Mouse (Mus musculus) forebrain, embryonic 12.5 days (tissue): ENCODE measurements around the gene Llgl2. TPM values are rescaled to one million over a fixed set of nuclear protein-coding genes. Genes with fewer than 3 reads are reported as not detected.

Source experiments
- ATAC-seq: fragments of 200-750 bp; cut with Nextera tagmentation; 2 replicates; pipeline ENCODE4 v1.8.0; 2017; ENCODE audit warnings: moderate TSS enrichment; ENCODE audit not compliant: low FRiP score
- H3K27ac ChIP-seq: fragments of 300-500 bp; sonication (generic); 2 replicates; pipeline ENCODE4 v1.5.1; 2016; ENCODE audit warnings: mild to moderate bottlenecking
- H3K27me3 ChIP-seq: fragments of 300-500 bp; sonication (generic); 2 replicates; pipeline ENCODE4 v1.6.1; 2016; ENCODE audit warnings: mild to moderate bottlenecking
- H3K36me3 ChIP-seq: fragments of 300-500 bp; sonication (generic); replicated peaks from 2 replicates; pipeline ENCODE4 v1.6.1; 2016; ENCODE audit warnings: mild to moderate bottlenecking
- H3K4me1 ChIP-seq: fragments of 300-500 bp; sonication (generic); 2 replicates; pipeline ENCODE4 v1.6.1; 2016
- H3K4me2 ChIP-seq: fragments of 300-500 bp; sonication (generic); 2 replicates; pipeline ENCODE4 v1.6.1; 2016; ENCODE audit warnings: mild to moderate bottlenecking, moderate library complexity
- H3K4me3 ChIP-seq: fragments of 300-500 bp; sonication (generic); replicated peaks from 2 replicates; pipeline ENCODE4 v1.5.1; 2016; ENCODE audit warnings: mild to moderate bottlenecking
- H3K9ac ChIP-seq: fragments of 300-500 bp; sonication (generic); 2 replicates; pipeline ENCODE4 v1.6.1; 2016; ENCODE audit warnings: mild to moderate bottlenecking
- H3K9me3 ChIP-seq: fragments of 300-500 bp; sonication (generic); 2 replicates; pipeline ENCODE4 v1.6.1; 2016
- WGBS: fragments of 180-500 bp; shearing (Covaris S2); methylation state at CpG from one replicate; pipeline ENCODE4 v1.1.7; 2016; 5-methylcytosine and 5-hydroxymethylcytosine counted together
- polyA plus RNA-seq: library from polyadenylated mRNA; unstranded; fragments of >200 nt; fragmentation: Nextera tagmentation; extraction: Ambion mirVana; gene quantifications from 2 replicates; pipeline ENCODE4 v1.2.1, GENCODE M21; 2016

Llgl2 gene
- polyA plus RNA-seq, 1 experiment from 2014 or later, result 2.4 TPM

- H3K9ac ChIP-seq, result no peak overlapping the region
- no peak overlapping the region for H3K4me3 ChIP-seq
- peaks cover 99% of the 10 kb centered on the region for H3K27me3 ChIP-seq
- no peak overlapping the region for H3K27ac ChIP-seq
- no peaks in the 10 kb centered on the region for H3K9me3 ChIP-seq
- H3K4me1 ChIP-seq, result peaks cover 21% of the 10 kb centered on the region
- WGBS, result 81% methylated on average over 6 of the region's 6 CpGs
- peaks cover 3% of the 10 kb centered on the region for H3K36me3 ChIP-seq
- ATAC-seq, result no peak
- H3K4me2 ChIP-seq, result no peak overlapping the region
Observed at GRCm38 (mm10) chr11:115827624-115828023, 3.8 kb downstream of the Llgl2 start.

DNA sequence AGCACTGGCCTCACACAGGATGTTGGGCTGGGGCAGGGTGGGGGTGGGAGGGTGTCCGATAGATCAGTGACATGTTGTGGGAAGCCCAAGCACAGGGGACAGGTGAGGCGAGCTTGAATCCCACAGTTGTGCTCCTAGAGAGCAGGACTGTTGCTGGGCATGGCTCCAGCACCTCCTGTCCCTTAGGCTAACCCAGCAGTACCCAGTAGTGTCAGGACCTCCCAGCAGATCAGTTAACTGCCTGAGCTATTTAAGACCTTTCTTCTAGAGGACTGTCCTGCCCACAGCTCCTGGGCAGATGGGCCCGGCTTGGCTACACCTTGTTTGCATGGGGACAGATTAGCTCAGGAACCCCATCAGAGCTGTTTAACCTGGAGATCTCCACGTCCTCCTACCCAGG is 5.2 kb downstream of the Llgl2 start:
- Histone ChIP-seq H3K36me3 (no peaks in the 10 kb centered on the region), H3K27me3 (peaks cover 90% of the 10 kb centered on the region), H3K9ac (no peak overlapping the region), H3K4me3 (no peak overlapping the region), H3K4me1 (peaks cover 20% of the 10 kb centered on the region), H3K9me3 (no peaks in the 10 kb centered on the region), H3K27ac (no peak overlapping the region), H3K4me2 (no peak overlapping the region)
- 70% methylated on average over 4 of the region's 4 CpGs for WGBS
- ATAC-seq, result no peak

GRCm38 (mm10) chr11:115830550-115831325 is 6.9 kb downstream of the Llgl2 start:
- Histone ChIP-seq H3K27me3 (peaks cover 73% of the 10 kb centered on the region), H3K4me2 (no peak overlapping the region), H3K27ac (no peak overlapping the region)

GRCm38 (mm10) chr11:115831518-115831917 is 7.7 kb downstream of the Llgl2 start:
- ATAC-seq, result no peak
- Histone ChIP-seq H3K4me2 (no peak overlapping the region), H3K27ac (no peak overlapping the region), H3K27me3 (peaks cover 69% of the 10 kb centered on the region), H3K9me3 (no peaks in the 10 kb centered on the region), H3K4me1 (peaks cover 16% of the 10 kb centered on the region), H3K4me3 (no peak overlapping the region), H3K36me3 (no peaks in the 10 kb centered on the region), H3K9ac (no peak overlapping the region)
- 56% methylated on average over 3 of the region's 3 CpGs for WGBS

More at GRCm38 (mm10) chr11:115830550-115831325, 6.9 kb downstream of the Llgl2 start:
- Histone ChIP-seq H3K36me3 (no peaks in the 10 kb centered on the region), H3K4me3 (no peak overlapping the region), H3K9ac (no peak overlapping the region), H3K4me1 (peaks cover 16% of the 10 kb centered on the region), H3K9me3 (no peaks in the 10 kb centered on the region)
- 21% methylated on average over 25 of the region's 25 CpGs for WGBS
- ATAC-seq, result no peak

GRCm38 (mm10) chr11:115832064-115832463 is 8.2 kb downstream of the Llgl2 start:
- H3K27ac ChIP-seq, result no peak overlapping the region
- peaks cover 63% of the 10 kb centered on the region for H3K27me3 ChIP-seq
- ATAC-seq, result no peak
- no peak overlapping the region for H3K4me2 ChIP-seq
- H3K36me3 ChIP-seq, result no peaks in the 10 kb centered on the region
- 66% methylated on average over 6 of the region's 6 CpGs for WGBS
- H3K9me3 ChIP-seq, result no peaks in the 10 kb centered on the region
- H3K4me1 ChIP-seq, result peaks cover 16% of the 10 kb centered on the region
- no peak overlapping the region for H3K9ac ChIP-seq
- no peak overlapping the region for H3K4me3 ChIP-seq

DNA sequence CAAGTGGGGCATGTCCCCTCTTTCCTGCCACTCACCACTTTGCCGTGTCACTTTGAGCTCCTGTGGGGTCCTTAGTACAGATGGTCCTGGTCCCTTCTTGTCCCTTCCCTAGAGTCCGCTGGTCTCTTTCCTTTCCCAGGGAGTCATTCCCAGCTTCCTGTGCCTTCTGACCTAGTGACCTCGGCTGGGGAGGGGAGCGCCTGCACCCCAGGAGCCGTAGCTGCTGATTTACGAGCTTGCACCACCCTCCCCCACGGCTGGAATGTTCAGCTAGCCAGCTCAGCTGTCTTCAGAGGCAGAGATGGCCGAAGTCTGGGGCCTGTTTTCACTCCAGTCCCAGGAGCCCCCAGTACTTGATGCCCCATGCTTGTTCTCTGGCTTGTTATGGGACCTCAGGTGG is 8.7 kb downstream of the Llgl2 start:
- no peak overlapping the region for H3K27ac ChIP-seq
- no peaks in the 10 kb centered on the region for H3K36me3 ChIP-seq
- WGBS, result 24% methylated on average over 8 of the region's 8 CpGs
- no peak overlapping the region for H3K4me2 ChIP-seq
- ATAC-seq, result no peak
- H3K4me1 ChIP-seq, result peaks cover 16% of the 10 kb centered on the region
- no peak overlapping the region for H3K4me3 ChIP-seq
- H3K27me3 ChIP-seq, result peaks cover 59% of the 10 kb centered on the region
- no peak overlapping the region for H3K9ac ChIP-seq
- H3K9me3 ChIP-seq, result no peaks in the 10 kb centered on the region

GRCm38 (mm10) chr11:115833021-115833513 is 9.2 kb downstream of the Llgl2 start:
- no peak overlapping the region for H3K4me2 ChIP-seq
- H3K9ac ChIP-seq, result no peak overlapping the region
- peaks cover 53% of the 10 kb centered on the region for H3K27me3 ChIP-seq
- no peaks in the 10 kb centered on the region for H3K9me3 ChIP-seq
- no peaks in the 10 kb centered on the region for H3K36me3 ChIP-seq
- no peak overlapping the region for H3K4me3 ChIP-seq
- 25% methylated on average over 8 of the region's 8 CpGs for WGBS
- no peak for ATAC-seq
- H3K4me1 ChIP-seq, result peaks cover 16% of the 10 kb centered on the region
- H3K27ac ChIP-seq, result no peak overlapping the region

DNA sequence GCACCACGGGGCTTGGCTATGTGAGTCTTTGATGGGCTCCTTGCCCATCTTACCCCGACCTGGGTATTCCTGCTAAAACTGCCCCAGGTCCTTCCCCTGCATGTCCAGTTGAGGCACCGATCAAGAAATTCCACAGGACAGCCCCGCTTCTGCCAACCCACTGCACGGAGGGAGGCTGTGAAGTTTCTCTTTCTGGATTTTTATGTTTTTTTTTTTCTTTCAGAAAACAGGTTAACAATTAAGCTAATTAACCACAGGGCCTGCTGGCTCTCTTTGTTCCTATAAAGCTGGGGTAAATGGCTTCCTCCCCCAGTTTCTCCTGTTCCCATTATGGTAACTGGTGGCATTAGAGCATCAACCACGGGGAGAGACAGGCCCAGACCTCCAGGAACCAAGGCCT is 10.2 kb downstream of the Llgl2 start:
- Histone ChIP-seq H3K4me1 (peaks cover 16% of the 10 kb centered on the region), H3K4me2 (no peak overlapping the region), H3K27me3 (peaks cover 43% of the 10 kb centered on the region), H3K27ac (no peak overlapping the region), H3K9ac (0 out of 2 replicates have a peak overlapping the region, but pooled peaks have one; percentile 21), H3K4me3 (no peak overlapping the region), H3K9me3 (no peaks in the 10 kb centered on the region), H3K36me3 (no peaks in the 10 kb centered on the region)
- 51% methylated on average over 6 of the region's 6 CpGs for WGBS
- ATAC-seq, result no peak

- ATAC-seq, result no peak
- Histone ChIP-seq H3K4me2 (no peak overlapping the region), H3K27me3 (peaks cover 16% of the 10 kb centered on the region), H3K9ac (no peak overlapping the region), H3K9me3 (no peaks in the 10 kb centered on the region), H3K27ac (no peak overlapping the region), H3K4me3 (no peak overlapping the region), H3K36me3 (no peaks in the 10 kb centered on the region), H3K4me1 (peaks cover 18% of the 10 kb centered on the region)
- WGBS, result 41% methylated on average over 11 of the region's 11 CpGs
Observed at GRCm38 (mm10) chr11:115836656-115837395, 13.0 kb downstream of the Llgl2 start.

DNA sequence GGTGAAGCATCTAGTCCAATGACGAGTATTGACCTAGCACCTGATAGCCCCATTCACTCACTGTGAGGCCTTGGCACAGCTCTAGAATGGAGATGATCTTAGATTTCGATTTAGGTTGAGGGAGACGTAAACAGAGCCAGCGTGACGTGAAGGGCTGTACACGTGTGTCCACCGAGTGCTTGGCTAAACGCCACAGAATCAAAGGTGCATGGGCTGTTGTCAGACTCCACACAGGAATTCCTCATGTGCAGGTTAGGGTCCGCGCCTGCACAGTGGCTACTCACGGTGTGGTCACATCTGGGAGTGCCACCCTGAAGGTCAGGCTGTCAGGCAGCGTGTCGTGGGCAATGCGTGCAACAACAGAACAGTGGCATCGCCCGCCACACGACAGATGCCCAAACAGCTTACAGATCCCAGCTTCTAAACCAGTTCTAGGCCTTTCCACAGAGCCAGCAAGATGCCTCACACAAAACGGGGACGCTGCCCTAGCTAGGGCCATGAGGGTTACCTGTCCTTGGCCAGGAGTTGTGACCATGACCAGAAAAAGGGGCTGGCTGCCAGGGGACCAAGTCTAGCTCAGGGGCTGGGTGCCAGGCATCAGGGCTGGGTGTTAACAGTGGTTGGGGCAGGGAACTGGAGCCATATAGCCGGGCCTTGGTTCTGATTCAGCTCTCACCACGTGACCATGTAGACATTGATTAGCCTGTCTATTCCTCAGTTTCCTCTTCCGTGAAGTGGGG is 13.9 kb downstream of the Llgl2 start:
- Histone ChIP-seq H3K4me2 (no peak overlapping the region), H3K27me3 (peaks cover 7% of the 10 kb centered on the region), H3K9me3 (no peaks in the 10 kb centered on the region), H3K36me3 (no peaks in the 10 kb centered on the region), H3K9ac (no peak overlapping the region), H3K4me1 (peaks cover 22% of the 10 kb centered on the region), H3K4me3 (no peak overlapping the region), H3K27ac (no peak overlapping the region)
- 93% methylated on average over 22 of the region's 22 CpGs for WGBS
- no peak for ATAC-seq

GRCm38 (mm10) chr11:115838895-115839311 is 15.1 kb downstream of the Llgl2 start:
- peaks cover 15% of the 10 kb centered on the region for H3K4me1 ChIP-seq
- ATAC-seq, result no peak
- no peaks in the 10 kb centered on the region for H3K9me3 ChIP-seq
- no peak overlapping the region for H3K4me2 ChIP-seq
- no peak overlapping the region for H3K9ac ChIP-seq
- no peak overlapping the region for H3K27ac ChIP-seq
- WGBS, result 52% methylated on average over 4 of the region's 4 CpGs
- peaks cover 3% of the 10 kb centered on the region for H3K27me3 ChIP-seq
- no peak overlapping the region for H3K4me3 ChIP-seq
- H3K36me3 ChIP-seq, result no peaks in the 10 kb centered on the region

DNA sequence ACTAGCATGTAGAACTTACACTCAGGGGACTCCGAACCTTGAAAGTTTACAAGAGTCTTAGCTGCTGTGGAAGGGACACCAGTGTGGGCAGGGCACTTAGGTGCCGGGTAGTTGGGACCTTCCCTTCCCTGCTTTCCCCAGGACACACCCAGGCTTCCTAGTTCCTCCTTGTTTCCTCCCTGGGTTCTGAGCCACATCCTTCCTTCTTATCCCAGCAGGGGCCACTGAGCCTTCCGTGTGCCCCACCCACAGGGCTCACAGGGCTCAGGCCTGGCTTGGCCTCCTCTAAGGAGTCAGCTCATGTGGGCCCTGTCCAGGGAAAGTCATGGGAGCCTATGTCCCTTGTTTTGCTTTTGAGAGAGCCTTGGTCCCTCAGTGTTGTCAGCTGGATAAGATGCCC is 15.9 kb downstream of the Llgl2 start:
- H3K4me3 ChIP-seq, result no peak overlapping the region
- H3K9me3 ChIP-seq, result no peaks in the 10 kb centered on the region
- no peak overlapping the region for H3K27ac ChIP-seq
- no peak for ATAC-seq
- WGBS, result 66% methylated on average over 3 of the region's 3 CpGs
- no peak overlapping the region for H3K4me2 ChIP-seq
- no peak overlapping the region for H3K9ac ChIP-seq
- H3K36me3 ChIP-seq, result no peaks in the 10 kb centered on the region
- peaks cover 3% of the 10 kb centered on the region for H3K27me3 ChIP-seq
- H3K4me1 ChIP-seq, result peaks cover 15% of the 10 kb centered on the region
